Mouse (Mus musculus): ENCODE measurements around the gene Msh6.

- TF ChIP-seq CTCF (IDR thresholded peaks at IDR 0.05; ENCODE audit: low read depth), result no peak
- no peak for TF ChIP-seq EP300 (IDR thresholded peaks at IDR 0.05; ENCODE audit: low read depth)
These were observed 40.1 kb upstream of the Msh6 start for GRCm38 (mm10) chr17:87934736-87935135.

Data from liver, postnatal 0 days (tissue).